Mouse (Mus musculus): ENCODE data around the gene Limd1. TPM values are rescaled to one million over a fixed set of nuclear protein-coding genes. Genes with fewer than 3 reads are reported as not detected.
A peak's percentile ranks its signal among the peaks of the same experiment; 100 is the strongest.
"Not testable (repeated sequence)": the region's sequence is repeated elsewhere in the genome, so short reads cannot be mapped to it uniquely, and the experiment has no call there.

The Limd1 gene
- polyA plus RNA-seq (2015; fragmentation: Nextera tagmentation; extraction: Ambion mirVana) = 48.8 and 49.6 TPM in 2 replicates

- no peaks in the 10 kb centered on the region for H3K9me3 ChIP-seq (replicated peaks; ENCODE audit: control insufficient read depth, low read length)
- WGBS = under 1% methylated on average over 35 of the region's 57 CpGs
Measured at GRCm38 (mm10) chr9:123478586-123479195, at the start of gene Limd1. TSS of gene Limd1 (plus strand) at chr9:123478706.

GRCm38 (mm10) chr9:123429863-123430262 lies 48.6 kb upstream of the Limd1 start:
- Histone ChIP-seq H3K4me3 (replicated peaks; ENCODE audit: low read length) (no peak overlapping the region), H3K9ac (ENCODE audit: low read length) (no peak overlapping the region), H3K4me2 (ENCODE audit: low read depth, low read length) (no peak overlapping the region), H3K36me3 (ENCODE audit: control insufficient read depth, insufficient read depth, low read length) (no peaks in the 10 kb centered on the region), H3K27ac (ENCODE audit: low read length) (no peak overlapping the region), H3K27me3 (ENCODE audit: control insufficient read depth, insufficient read depth, low read length) (no peaks in the 10 kb centered on the region), H3K4me1 (ENCODE audit: control insufficient read depth, insufficient read depth, low read length) (peaks cover 14% of the 10 kb centered on the region; the same call in 1 of the 2 replicates), H3K9me3 (replicated peaks; ENCODE audit: control insufficient read depth, low read length) (no peaks in the 10 kb centered on the region)
- WGBS = 90% methylated on average over 4 of the region's 4 CpGs
- no peak for ATAC-seq (ENCODE audit: insufficient read depth, low FRiP score)

More at GRCm38 (mm10) chr9:123478586-123479195, at the start of gene Limd1:
- no peaks in the 10 kb centered on the region for H3K36me3 ChIP-seq (ENCODE audit: control insufficient read depth, insufficient read depth, low read length)
- peak; percentile 89 for ATAC-seq (ENCODE audit: insufficient read depth, low FRiP score)
- peak within 1 kb of the TSS; percentile 80 for H3K4me3 ChIP-seq (replicated peaks; ENCODE audit: low read length)
- H3K27me3 ChIP-seq (ENCODE audit: control insufficient read depth, insufficient read depth, low read length) = no peaks in the 10 kb centered on the region
- H3K9ac ChIP-seq (ENCODE audit: low read length) = peak within 1 kb of the TSS; percentile 87
- peak within 1 kb of the TSS; percentile 91 for H3K27ac ChIP-seq (ENCODE audit: low read length)
- H3K4me2 ChIP-seq (ENCODE audit: low read depth, low read length) = peak within 1 kb of the TSS; percentile 92
- peaks cover 43% of the 10 kb centered on the region for H3K4me1 ChIP-seq (ENCODE audit: control insufficient read depth, insufficient read depth, low read length)

- no peak overlapping the region for H3K27ac ChIP-seq (ENCODE audit: low read length)
- no peaks in the 10 kb centered on the region for H3K9me3 ChIP-seq (replicated peaks; ENCODE audit: control insufficient read depth, low read length)
- no peak overlapping the region for H3K9ac ChIP-seq (ENCODE audit: low read length)
- peaks cover 14% of the 10 kb centered on the region; the same call in 1 of the 2 replicates for H3K4me1 ChIP-seq (ENCODE audit: control insufficient read depth, insufficient read depth, low read length)
- H3K4me3 ChIP-seq (replicated peaks; ENCODE audit: low read length) = no peak overlapping the region
- no peaks in the 10 kb centered on the region for H3K27me3 ChIP-seq (ENCODE audit: control insufficient read depth, insufficient read depth, low read length)
- no peak overlapping the region for H3K4me2 ChIP-seq (ENCODE audit: low read depth, low read length)
- H3K36me3 ChIP-seq (ENCODE audit: control insufficient read depth, insufficient read depth, low read length) = no peaks in the 10 kb centered on the region
- ATAC-seq (ENCODE audit: insufficient read depth, low FRiP score) = no peak
Measured at GRCm38 (mm10) chr9:123430973-123431372, 47.5 kb upstream of the Limd1 start.

DNA sequence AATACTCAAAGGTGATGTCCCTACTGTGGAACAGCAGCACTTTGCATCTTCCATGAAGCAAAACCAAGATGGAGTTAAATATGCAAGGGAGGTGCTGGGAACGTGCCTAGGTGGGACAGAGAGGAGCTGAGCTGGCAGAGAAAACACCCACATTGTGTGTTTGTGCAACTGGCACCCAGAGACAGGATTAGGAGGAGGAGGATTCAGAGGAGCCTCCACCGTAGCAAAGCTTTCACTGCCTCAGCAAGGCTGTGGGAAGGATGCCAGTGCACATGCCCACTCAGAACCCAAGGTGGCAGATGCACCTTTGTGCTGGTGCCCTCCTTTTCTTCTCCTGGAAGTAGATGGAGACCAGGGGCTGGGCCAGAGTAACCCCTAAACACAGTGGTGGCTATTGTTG lies 40.3 kb upstream of the Limd1 start:
- 72% methylated on average over 2 of the region's 2 CpGs for WGBS
- no peak for ATAC-seq (ENCODE audit: insufficient read depth, low FRiP score)
- H3K4me1 ChIP-seq (ENCODE audit: control insufficient read depth, insufficient read depth, low read length) = peaks cover 4% of the 10 kb centered on the region; the same call in 1 of the 2 replicates
- no peaks in the 10 kb centered on the region for H3K27me3 ChIP-seq (ENCODE audit: control insufficient read depth, insufficient read depth, low read length)
- no peak overlapping the region for H3K4me2 ChIP-seq (ENCODE audit: low read depth, low read length)
- H3K4me3 ChIP-seq (replicated peaks; ENCODE audit: low read length) = no peak overlapping the region
- H3K9ac ChIP-seq (ENCODE audit: low read length) = no peak overlapping the region
- H3K9me3 ChIP-seq (replicated peaks; ENCODE audit: control insufficient read depth, low read length) = no peaks in the 10 kb centered on the region
- H3K36me3 ChIP-seq (ENCODE audit: control insufficient read depth, insufficient read depth, low read length) = 0 out of 2 replicates have a peak, but pooled peaks cover 6% of the 10 kb centered on the region
- no peak overlapping the region for H3K27ac ChIP-seq (ENCODE audit: low read length)

DNA sequence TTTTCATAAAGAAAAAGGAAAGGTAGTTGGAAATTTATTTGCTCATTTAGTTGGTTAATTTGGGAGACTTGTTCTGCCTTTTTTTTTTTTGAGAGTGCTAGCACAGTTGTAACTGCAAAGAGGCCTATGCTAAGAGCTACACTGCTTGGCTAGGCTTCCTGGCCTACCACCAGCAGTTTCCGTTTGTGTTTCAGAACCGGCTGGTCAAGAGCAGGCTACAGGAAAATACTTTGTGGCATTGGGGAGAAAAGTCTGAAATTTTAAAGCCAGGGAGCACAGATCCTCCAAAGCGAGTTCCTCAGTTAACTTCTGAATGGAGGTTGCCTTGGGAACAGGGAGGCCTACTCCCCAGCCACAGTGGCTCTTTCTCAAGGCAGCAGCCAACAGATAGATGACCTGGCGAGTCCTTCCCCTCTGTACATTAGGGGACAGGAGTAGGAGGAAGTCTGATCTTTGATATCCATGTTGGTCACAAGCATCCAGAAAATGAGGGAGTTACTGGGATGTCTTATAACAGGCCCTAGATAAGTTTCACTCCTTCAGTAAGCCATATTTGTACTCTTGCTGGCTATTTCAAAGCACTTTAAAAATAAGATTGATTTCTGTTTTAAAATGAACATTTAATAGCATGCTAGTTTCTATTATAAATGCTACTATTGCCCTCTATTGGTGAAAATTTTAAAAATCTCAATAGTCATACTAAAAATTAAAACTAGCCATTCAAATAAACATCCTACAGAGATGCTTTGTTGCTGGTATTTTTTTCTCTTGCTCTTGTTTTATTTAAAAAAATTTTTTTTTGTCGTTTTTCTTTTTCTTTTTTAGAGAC lies 38.1 kb upstream of the Limd1 start:
- 0 out of 2 replicates have a peak, but pooled peaks cover 6% of the 10 kb centered on the region for H3K36me3 ChIP-seq (ENCODE audit: control insufficient read depth, insufficient read depth, low read length)
- 43% methylated on average over 5 of the region's 5 CpGs for WGBS
- no peaks in the 10 kb centered on the region for H3K9me3 ChIP-seq (replicated peaks; ENCODE audit: control insufficient read depth, low read length)
- H3K4me1 ChIP-seq (ENCODE audit: control insufficient read depth, insufficient read depth, low read length) = peaks cover 4% of the 10 kb centered on the region; the same call in 1 of the 2 replicates
- peak overlapping the region; percentile 29; the same call in 1 of the 2 replicates for H3K27ac ChIP-seq (ENCODE audit: low read length)
- no peaks in the 10 kb centered on the region for H3K27me3 ChIP-seq (ENCODE audit: control insufficient read depth, insufficient read depth, low read length)
- H3K4me2 ChIP-seq (ENCODE audit: low read depth, low read length) = no peak overlapping the region
- H3K4me3 ChIP-seq (replicated peaks; ENCODE audit: low read length) = no peak overlapping the region
- no peak for ATAC-seq (ENCODE audit: insufficient read depth, low FRiP score)
- H3K9ac ChIP-seq (ENCODE audit: low read length) = no peak overlapping the region

DNA sequence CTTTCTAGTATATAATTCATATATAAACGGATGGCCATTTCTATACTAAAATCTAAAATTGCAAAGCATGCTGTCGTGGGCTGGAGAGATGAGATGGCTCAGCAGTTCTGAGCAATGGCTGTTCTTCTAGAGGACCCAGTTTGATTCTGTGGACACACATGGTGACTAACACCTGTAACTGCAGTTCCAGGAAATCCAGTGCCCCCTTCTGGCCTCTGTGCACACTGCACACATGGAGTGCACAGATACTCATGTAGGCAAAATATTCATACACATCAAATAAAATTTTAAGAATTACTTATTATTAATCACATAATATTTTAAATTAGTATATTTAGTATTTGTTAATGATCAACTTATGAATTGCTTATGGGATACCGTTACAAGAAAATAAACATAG lies 31.4 kb upstream of the Limd1 start:
- H3K9ac ChIP-seq (ENCODE audit: low read length); ATAC-seq (ENCODE audit: insufficient read depth, low FRiP score); H3K4me2 ChIP-seq (ENCODE audit: low read depth, low read length); H3K4me3 ChIP-seq (replicated peaks; ENCODE audit: low read length); H3K4me1 ChIP-seq (ENCODE audit: control insufficient read depth, insufficient read depth, low read length); H3K27ac ChIP-seq (ENCODE audit: low read length); H3K27me3 ChIP-seq (ENCODE audit: control insufficient read depth, insufficient read depth, low read length); H3K36me3 ChIP-seq (ENCODE audit: control insufficient read depth, insufficient read depth, low read length); H3K9me3 ChIP-seq (replicated peaks; ENCODE audit: control insufficient read depth, low read length): not testable (repeated sequence)
- WGBS = 96% methylated on average over 2 of the region's 3 CpGs

- no peak overlapping the region for H3K9ac ChIP-seq (ENCODE audit: low read length)
- H3K36me3 ChIP-seq (ENCODE audit: control insufficient read depth, insufficient read depth, low read length) = no peaks in the 10 kb centered on the region
- H3K27ac ChIP-seq (ENCODE audit: low read length) = no peak overlapping the region
- no peaks in the 10 kb centered on the region for H3K27me3 ChIP-seq (ENCODE audit: control insufficient read depth, insufficient read depth, low read length)
- H3K9me3 ChIP-seq (replicated peaks; ENCODE audit: control insufficient read depth, low read length) = no peaks in the 10 kb centered on the region
- ATAC-seq (ENCODE audit: insufficient read depth, low FRiP score) = no peak
- H3K4me1 ChIP-seq (ENCODE audit: control insufficient read depth, insufficient read depth, low read length) = no peaks in the 10 kb centered on the region
- H3K4me2 ChIP-seq (ENCODE audit: low read depth, low read length) = no peak overlapping the region
- H3K4me3 ChIP-seq (replicated peaks; ENCODE audit: low read length) = no peak overlapping the region
Measured at GRCm38 (mm10) chr9:123448594-123448993, 29.9 kb upstream of the Limd1 start.

DNA sequence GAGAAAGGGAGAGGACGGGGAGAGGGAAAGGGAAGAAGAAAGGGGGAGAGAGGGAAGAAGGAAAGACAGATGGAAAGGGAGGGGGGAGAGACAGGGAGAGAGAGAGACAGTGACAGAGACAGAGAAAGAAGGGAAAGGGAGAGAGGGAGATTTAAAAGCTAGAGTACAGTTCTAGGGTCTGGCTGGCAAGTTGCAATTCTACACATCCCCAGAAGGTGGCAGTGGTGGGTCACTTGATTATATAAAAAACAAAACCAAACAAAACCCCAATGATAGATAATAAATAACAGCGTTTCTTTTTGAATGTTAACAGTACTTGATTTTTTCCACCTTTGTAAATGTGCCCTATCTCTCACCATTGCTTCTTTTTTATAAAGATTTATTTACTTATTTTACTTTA lies 28.3 kb upstream of the Limd1 start:
- Histone ChIP-seq H3K27ac (ENCODE audit: low read length) (no peak overlapping the region), H3K27me3 (ENCODE audit: control insufficient read depth, insufficient read depth, low read length) (no peaks in the 10 kb centered on the region), H3K9ac (ENCODE audit: low read length) (no peak overlapping the region), H3K4me2 (ENCODE audit: low read depth, low read length) (no peak overlapping the region), H3K36me3 (ENCODE audit: control insufficient read depth, insufficient read depth, low read length) (no peaks in the 10 kb centered on the region), H3K4me1 (ENCODE audit: control insufficient read depth, insufficient read depth, low read length) (no peaks in the 10 kb centered on the region), H3K9me3 (replicated peaks; ENCODE audit: control insufficient read depth, low read length) (no peaks in the 10 kb centered on the region), H3K4me3 (replicated peaks; ENCODE audit: low read length) (no peak overlapping the region)
- ATAC-seq (ENCODE audit: insufficient read depth, low FRiP score) = peak; percentile 34; the same call in 1 of the 2 replicates
- WGBS = 28% methylated on average over 2 of the region's 2 CpGs

GRCm38 (mm10) chr9:123451772-123452171 lies 26.7 kb upstream of the Limd1 start:
- Histone ChIP-seq H3K36me3 (ENCODE audit: control insufficient read depth, insufficient read depth, low read length) (no peaks in the 10 kb centered on the region), H3K4me2 (ENCODE audit: low read depth, low read length) (no peak overlapping the region), H3K9ac (ENCODE audit: low read length) (no peak overlapping the region), H3K4me3 (replicated peaks; ENCODE audit: low read length) (no peak overlapping the region), H3K27me3 (ENCODE audit: control insufficient read depth, insufficient read depth, low read length) (no peaks in the 10 kb centered on the region), H3K27ac (ENCODE audit: low read length) (no peak overlapping the region), H3K4me1 (ENCODE audit: control insufficient read depth, insufficient read depth, low read length) (0 out of 2 replicates have a peak, but pooled peaks cover 4% of the 10 kb centered on the region), H3K9me3 (replicated peaks; ENCODE audit: control insufficient read depth, low read length) (no peaks in the 10 kb centered on the region)
- 0 out of 2 replicates have a peak, but pooled peaks have one; percentile 52 for ATAC-seq (ENCODE audit: insufficient read depth, low FRiP score)
- WGBS = 48% methylated on average over 3 of the region's 3 CpGs
